Mouse (Mus musculus): ENCODE measurements around the gene Bcl2l1.

Bcl2l1 gene

GRCm38 (mm10) chr2:152738341-152738740, 93.2 kb downstream of the Bcl2l1 start:
- DNase-seq (ENCODE audit: low read depth, low spot score) = no peak

GRCm38 (mm10) chr2:152737306-152738221, 94.0 kb downstream of the Bcl2l1 start:
- DNase-seq (ENCODE audit: low read depth, low spot score) = peak; percentile 53

- DNase-seq (ENCODE audit: low read depth, low spot score) = no peak
Measured at GRCm38 (mm10) chr2:152736748-152737147, 94.8 kb downstream of the Bcl2l1 start.

- DNase-seq (ENCODE audit: low read depth, low spot score) = peak; percentile 97
Measured at GRCm38 (mm10) chr2:152736090-152736601, 95.4 kb downstream of the Bcl2l1 start, which contains the start of gene Id1. TSS of gene Id1 (plus strand) at chr2:152736251.

GRCm38 (mm10) chr2:152734984-152735383, 96.5 kb downstream of the Bcl2l1 start:
- peak; percentile 99 for DNase-seq (ENCODE audit: low read depth, low spot score)

GRCm38 (mm10) chr2:152734501-152734900, 97.0 kb downstream of the Bcl2l1 start:
- DNase-seq (ENCODE audit: low read depth, low spot score) = no peak

GRCm38 (mm10) chr2:152733201-152733600, 98.3 kb downstream of the Bcl2l1 start:
- DNase-seq (ENCODE audit: low read depth, low spot score) = no peak

Measured in forelimb bud, embryonic 11.5 days (tissue).